In the genomic region with DNA sequence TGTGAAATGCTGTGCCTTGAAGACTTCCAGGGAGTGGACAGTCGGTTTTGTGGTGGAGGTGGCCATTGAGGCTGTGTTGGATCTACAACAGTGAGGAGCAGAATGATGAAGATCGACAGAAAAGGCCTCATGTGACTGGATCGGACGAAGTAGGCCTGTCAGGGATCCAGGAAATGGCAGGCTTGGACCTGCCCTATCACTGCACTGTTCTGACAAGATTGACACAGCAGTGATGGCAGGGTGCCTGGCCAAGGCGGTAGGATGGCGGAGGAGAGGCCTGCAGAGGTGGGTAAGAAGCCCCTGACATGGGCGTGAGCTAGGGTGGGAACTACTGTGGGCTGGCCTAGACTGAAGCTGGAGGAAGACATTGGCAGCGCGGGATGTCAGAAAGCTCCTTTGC, we compare ENCODE assay signal across 1 mouse cellular context.
TF ChIP-seq lines count a peak whose summit lies in the region.

No protein-coding gene starts in this region.

TF ChIP-seq in MEL, 35 proteins besides CTCF, POLR2A, EP300 and RAD21:
- no peak for TF ChIP-seq NRF1 (IDR thresholded peaks at IDR 0.05; ENCODE audit: insufficient read depth, low read depth, low read length, poor library complexity, severe bottlenecking)
- TF ChIP-seq TCF12 (IDR thresholded peaks at IDR 0.05; ENCODE audit: low read depth, low read length): no peak
- peak; percentile 51; the same call in 1 of the 2 replicates for TF ChIP-seq POLR2AphosphoS5 (IDR thresholded peaks at IDR 0.05; ENCODE audit: borderline replicate concordance, low read depth, low read length)
- no peak for TF ChIP-seq ZKSCAN1 (IDR thresholded peaks at IDR 0.05; ENCODE audit: low read depth, low read length)
- no peak for TF ChIP-seq E2F4 (IDR thresholded peaks at IDR 0.05; ENCODE audit: borderline replicate concordance, low read depth, low read length)
